Mouse (Mus musculus) gastrocnemius, postnatal 36 days (tissue): ENCODE data around the gene 5730522E02Rik. TPM values are rescaled to one million over a fixed set of nuclear protein-coding genes. Genes with fewer than 3 reads are reported as not detected.

Source experiments
- DNase-seq, 2 experiments: peaks; one replicate each; pipeline ENCODE4 v3.0.0; 2022
- intact Hi-C: fragments of 180-260 bp; cut with DNase I; formaldehyde crosslinking; loops from one replicate; pipeline ENCODE4 v1.15.1; 2025
- microRNA-seq, 2 experiments: library from miRNA; unstranded; fragments of <30 nt; microRNA quantifications; one replicate each; pipeline ENCODE4 v1.2.0; 2021
- total RNA-seq, 2 experiments: library from RNA; stranded (reverse); gene quantifications; 2 replicates each; pipeline ENCODE4 v1.2.3; 2021

Gene 5730522E02Rik
- total RNA-seq, 2 experiments from 2014 or later: not detected

DNA sequence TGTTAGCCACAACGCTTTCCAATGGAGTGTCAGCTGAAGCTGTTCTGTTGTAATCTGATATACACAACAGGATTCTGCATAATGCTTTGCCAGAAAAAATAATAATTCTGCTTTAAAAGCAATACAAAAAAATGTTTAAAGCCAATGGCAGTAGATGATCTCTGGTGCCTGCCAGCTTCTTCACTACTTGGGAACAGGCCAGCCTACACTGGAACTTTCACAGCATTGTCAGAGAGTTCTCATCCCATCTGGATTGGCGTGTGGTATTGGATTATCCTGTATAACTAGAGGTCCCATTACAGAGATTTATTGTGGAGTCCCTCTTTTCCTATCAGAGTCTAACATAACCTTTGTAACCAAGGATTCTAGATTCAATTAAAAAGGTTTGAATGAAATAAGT, 639.2 kb downstream of the 5730522E02Rik start:
- no peak for DNase-seq
- intact Hi-C loops: no loop called here

Small RNA genes within 50 kb of the gene (microRNA-seq; reads per million reads assigned to microRNA genes)
- 0 reads per million in 2 experiments for gene Mir6372

Other genes starting within 250 kb of the 5730522E02Rik start
- 1 to 10 TPM; 2.5 to 4.0 TPM for gene Fancl, start 175.4 kb upstream of the 5730522E02Rik start, total RNA-seq